Mouse (Mus musculus) stomach, embryonic 14.5 days (tissue): ENCODE data around the gene Nipal1. TPM values are rescaled to one million over a fixed set of nuclear protein-coding genes. Genes with fewer than 3 reads are reported as not detected.

ENCODE experiments used
- ATAC-seq: fragments of 200-750 bp; cut with Nextera tagmentation; 2 replicates; pipeline ENCODE4 v1.8.0; 2017; ENCODE audit warnings: low read depth, moderate TSS enrichment; ENCODE audit not compliant: insufficient number of reproducible peaks, insufficient read depth, low FRiP score
- H3K27ac ChIP-seq: fragments of 300-500 bp; sonication (generic); 2 replicates; pipeline ENCODE4 v1.5.1; 2014; ENCODE audit warnings: mild to moderate bottlenecking, low read length, moderate library complexity, mixed read lengths
- H3K27me3 ChIP-seq: fragments of 300-500 bp; sonication (generic); 2 replicates; pipeline ENCODE4 v1.6.1; 2014; ENCODE audit warnings: low read length, control low read depth, mixed read lengths; ENCODE audit not compliant: control insufficient read depth, insufficient read depth
- H3K36me3 ChIP-seq: fragments of 300-500 bp; sonication (generic); 2 replicates; pipeline ENCODE4 v1.6.1; 2014; ENCODE audit warnings: mild to moderate bottlenecking, control low read depth, low read length, moderate library complexity, mixed read lengths; ENCODE audit not compliant: control insufficient read depth, insufficient read depth
- H3K4me1 ChIP-seq: fragments of 300-500 bp; sonication (generic); 2 replicates; pipeline ENCODE4 v1.6.1; 2014; ENCODE audit warnings: low read length, control low read depth, mixed read lengths; ENCODE audit not compliant: control insufficient read depth, insufficient read depth
- H3K4me2 ChIP-seq: fragments of 300-500 bp; sonication (generic); replicated peaks from 2 replicates; pipeline ENCODE4 v1.6.1; 2014; ENCODE audit warnings: low read depth, low read length, control low read depth
- H3K4me3 ChIP-seq: fragments of 300-500 bp; sonication (generic); 2 replicates; pipeline ENCODE4 v1.5.1; 2014; ENCODE audit warnings: low read depth, low read length, control low read depth
- H3K9ac ChIP-seq: fragments of 300-500 bp; sonication (generic); replicated peaks from 2 replicates; pipeline ENCODE4 v1.6.1; 2014; ENCODE audit warnings: low read depth, mild to moderate bottlenecking, control low read depth, low read length, moderate library complexity, mixed read lengths
- H3K9me3 ChIP-seq: fragments of 300-500 bp; sonication (generic); 2 replicates; pipeline ENCODE4 v1.6.1; 2016; ENCODE audit warnings: low read depth, low read length, control low read depth; ENCODE audit not compliant: control insufficient read depth
- WGBS: fragments of 180-500 bp; shearing (Covaris S2); extraction: QIAGEN DNeasy Blood & Tissue Kit; methylation state at CpG from one replicate; pipeline ENCODE4 v1.1.7; 2014; 5-methylcytosine and 5-hydroxymethylcytosine counted together
- polyA plus RNA-seq: library from polyadenylated mRNA; unstranded; fragments of >200 nt; fragmentation: Nextera tagmentation; extraction: Ambion mirVana; gene quantifications from 2 replicates; pipeline ENCODE4 v1.2.1, GENCODE M21; 2014

Gene Nipal1
- polyA plus RNA-seq, 1 experiment from 2014 or later = 3.5 TPM

GRCm38 (mm10) chr5:72671017-72671699 lies 23.6 kb downstream of the Nipal1 start:
- Histone ChIP-seq H3K4me2 (no peak overlapping the region), H3K27me3 (no peaks in the 10 kb centered on the region), H3K4me3 (no peak overlapping the region), H3K4me1 (no peaks in the 10 kb centered on the region), H3K9me3 (no peaks in the 10 kb centered on the region), H3K9ac (no peak overlapping the region), H3K27ac (no peak overlapping the region), H3K36me3 (no peaks in the 10 kb centered on the region)
- 56% methylated on average over 8 of the region's 8 CpGs for WGBS
- ATAC-seq = no peak

- H3K4me1 ChIP-seq = no peaks in the 10 kb centered on the region
- no peak overlapping the region for H3K4me3 ChIP-seq
- H3K9ac ChIP-seq = no peak overlapping the region
- 74% methylated on average over 9 of the region's 9 CpGs for WGBS
- H3K36me3 ChIP-seq = no peaks in the 10 kb centered on the region
- no peak overlapping the region for H3K4me2 ChIP-seq
- H3K27me3 ChIP-seq = no peaks in the 10 kb centered on the region
- H3K9me3 ChIP-seq = no peaks in the 10 kb centered on the region
- no peak overlapping the region for H3K27ac ChIP-seq
- ATAC-seq = peak; percentile 42; the same call in 1 of the 2 replicates
Measured at GRCm38 (mm10) chr5:72674994-72675542, 27.5 kb downstream of the Nipal1 start.

GRCm38 (mm10) chr5:72681451-72681850 lies 33.9 kb downstream of the Nipal1 start:
- H3K4me2 ChIP-seq = no peak overlapping the region
- H3K27ac ChIP-seq = no peak overlapping the region
- H3K4me3 ChIP-seq = no peak overlapping the region
- H3K4me1 ChIP-seq = no peaks in the 10 kb centered on the region
- H3K27me3 ChIP-seq = no peaks in the 10 kb centered on the region
- no peaks in the 10 kb centered on the region for H3K9me3 ChIP-seq
- H3K36me3 ChIP-seq = no peaks in the 10 kb centered on the region
- 75% methylated on average over 6 of the region's 6 CpGs for WGBS
- no peak overlapping the region for H3K9ac ChIP-seq
- no peak for ATAC-seq

- no peak overlapping the region for H3K4me3 ChIP-seq
- no peaks in the 10 kb centered on the region for H3K4me1 ChIP-seq
- WGBS = 92% methylated on average over 7 of the region's 7 CpGs
- no peak overlapping the region for H3K4me2 ChIP-seq
- H3K9me3 ChIP-seq = no peaks in the 10 kb centered on the region
- no peak overlapping the region for H3K27ac ChIP-seq
- no peaks in the 10 kb centered on the region for H3K36me3 ChIP-seq
- no peak for ATAC-seq
- no peak overlapping the region for H3K9ac ChIP-seq
- no peaks in the 10 kb centered on the region for H3K27me3 ChIP-seq
Measured at GRCm38 (mm10) chr5:72689556-72689955, 42.0 kb downstream of the Nipal1 start.

GRCm38 (mm10) chr5:72690516-72690915 lies 42.9 kb downstream of the Nipal1 start:
- no peak overlapping the region for H3K4me3 ChIP-seq
- no peak overlapping the region for H3K4me2 ChIP-seq
- H3K4me1 ChIP-seq = no peaks in the 10 kb centered on the region
- no peaks in the 10 kb centered on the region for H3K27me3 ChIP-seq
- H3K36me3 ChIP-seq = no peaks in the 10 kb centered on the region
- WGBS = 90% methylated on average over 5 of the region's 5 CpGs
- H3K27ac ChIP-seq = no peak overlapping the region
- ATAC-seq = no peak
- H3K9me3 ChIP-seq = no peaks in the 10 kb centered on the region
- no peak overlapping the region for H3K9ac ChIP-seq

- Histone ChIP-seq H3K4me3 (no peak overlapping the region), H3K9ac (no peak overlapping the region), H3K4me1 (no peaks in the 10 kb centered on the region), H3K4me2 (no peak overlapping the region), H3K27me3 (no peaks in the 10 kb centered on the region), H3K36me3 (no peaks in the 10 kb centered on the region), H3K9me3 (no peaks in the 10 kb centered on the region), H3K27ac (no peak overlapping the region)
- 77% methylated on average over 2 of the region's 2 CpGs for WGBS
- ATAC-seq = peak; percentile 42; the same call in 1 of the 2 replicates
Measured at GRCm38 (mm10) chr5:72694684-72695083, 47.1 kb downstream of the Nipal1 start.

GRCm38 (mm10) chr5:72696491-72696890 lies 48.9 kb downstream of the Nipal1 start:
- H3K4me2 ChIP-seq = no peak overlapping the region
- no peak for ATAC-seq
- H3K9ac ChIP-seq = no peak overlapping the region
- no peaks in the 10 kb centered on the region for H3K4me1 ChIP-seq
- no peak overlapping the region for H3K4me3 ChIP-seq
- no peaks in the 10 kb centered on the region for H3K27me3 ChIP-seq
- WGBS = 60% methylated on average over 13 of the region's 13 CpGs
- no peaks in the 10 kb centered on the region for H3K36me3 ChIP-seq
- H3K9me3 ChIP-seq = no peaks in the 10 kb centered on the region
- H3K27ac ChIP-seq = no peak overlapping the region

- Histone ChIP-seq H3K9me3 (no peaks in the 10 kb centered on the region), H3K27me3 (no peaks in the 10 kb centered on the region), H3K9ac (no peak overlapping the region), H3K4me3 (no peak overlapping the region), H3K4me2 (no peak overlapping the region), H3K36me3 (no peaks in the 10 kb centered on the region), H3K27ac (no peak overlapping the region), H3K4me1 (no peaks in the 10 kb centered on the region)
- 51% methylated on average over 3 of the region's 3 CpGs for WGBS
- no peak for ATAC-seq
Measured at GRCm38 (mm10) chr5:72698343-72698742, 50.7 kb downstream of the Nipal1 start.
